Mouse (Mus musculus): ENCODE data around the gene Terb2.
"Not testable (repeated sequence)": the region's sequence is repeated elsewhere in the genome, so short reads cannot be mapped to it uniquely, and the experiment has no call there.

The Terb2 gene

DNA sequence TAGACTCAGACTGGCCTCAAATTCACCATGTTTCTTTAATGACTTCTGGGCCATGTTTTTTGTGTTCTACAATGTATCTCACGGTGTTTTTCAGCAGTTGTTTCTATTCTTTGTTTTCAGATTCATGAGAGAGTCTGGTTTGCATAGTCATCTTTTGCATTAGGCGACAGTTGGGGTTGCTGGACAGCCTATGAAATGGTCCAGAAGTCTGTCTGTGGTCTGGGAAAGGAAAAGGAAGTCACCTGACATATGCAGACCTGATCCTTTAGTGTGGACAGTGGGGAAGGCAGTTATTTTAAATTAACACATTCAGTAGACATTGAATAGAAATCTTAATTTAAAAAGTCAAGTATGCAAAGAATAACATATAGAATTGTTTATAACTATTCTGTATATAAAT lies 23.5 kb upstream of the Terb2 start:
- no peak for DNase-seq

DNA sequence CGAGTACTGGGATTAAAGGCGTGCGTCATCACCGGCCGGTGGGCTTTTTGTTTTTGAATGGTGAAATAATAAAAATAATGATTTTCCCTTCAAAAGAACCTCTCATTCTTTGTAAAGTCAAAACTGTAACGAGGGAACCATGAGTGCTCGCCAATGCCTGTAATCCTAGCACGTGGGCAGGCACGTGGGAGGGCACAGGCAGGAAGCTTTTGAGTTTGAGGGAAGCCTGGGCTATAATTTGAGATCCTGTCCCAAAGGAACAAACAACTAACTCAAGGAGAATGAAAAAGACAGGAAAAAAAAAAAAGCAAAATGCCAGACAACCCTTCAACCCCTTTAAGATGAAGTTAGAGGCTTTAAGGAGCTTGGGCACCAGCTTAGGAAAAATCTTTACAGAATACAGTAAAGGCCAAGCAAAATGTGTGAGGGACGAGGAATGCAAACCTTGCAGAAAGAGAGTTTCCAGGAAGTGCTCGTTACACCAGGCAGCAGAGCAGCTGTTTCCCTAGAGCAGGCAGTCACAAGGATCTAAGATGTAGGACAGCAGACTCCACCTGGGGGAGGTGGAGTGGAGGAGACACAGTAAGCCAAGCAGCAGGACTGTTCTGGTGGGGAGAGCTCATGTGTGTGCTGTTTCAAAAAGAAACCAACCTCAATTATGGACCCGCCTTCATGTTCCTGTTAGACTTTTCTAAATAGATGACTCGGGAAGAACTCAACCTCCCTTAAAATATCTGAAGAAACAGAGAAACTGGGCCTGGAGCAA lies 22.5 kb upstream of the Terb2 start:
- DNase-seq: no peak

DNA sequence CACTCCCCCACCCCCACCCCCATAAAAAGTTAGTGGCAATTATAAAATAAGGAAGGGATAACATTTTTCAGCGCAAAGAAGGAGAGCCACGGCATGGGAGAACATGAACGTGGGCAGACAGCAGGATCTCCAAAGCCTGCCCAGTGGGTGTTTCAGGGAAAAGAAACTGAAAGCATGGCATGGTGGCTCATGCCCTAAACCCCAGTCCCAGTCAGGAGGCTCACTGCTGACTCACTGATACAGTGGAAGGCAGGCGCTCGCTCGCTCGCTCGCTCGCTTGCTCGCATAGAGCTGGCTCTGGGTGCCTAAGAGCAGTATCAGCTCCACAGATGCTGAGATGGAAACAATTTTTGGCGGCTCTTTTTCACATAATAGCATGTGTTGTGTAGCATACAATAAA lies 21.8 kb upstream of the Terb2 start:
- DNase-seq: no peak

- DNase-seq: no peak
Measured at GRCm38 (mm10) chr2:122171292-122171691, 14.8 kb upstream of the Terb2 start.

DNA sequence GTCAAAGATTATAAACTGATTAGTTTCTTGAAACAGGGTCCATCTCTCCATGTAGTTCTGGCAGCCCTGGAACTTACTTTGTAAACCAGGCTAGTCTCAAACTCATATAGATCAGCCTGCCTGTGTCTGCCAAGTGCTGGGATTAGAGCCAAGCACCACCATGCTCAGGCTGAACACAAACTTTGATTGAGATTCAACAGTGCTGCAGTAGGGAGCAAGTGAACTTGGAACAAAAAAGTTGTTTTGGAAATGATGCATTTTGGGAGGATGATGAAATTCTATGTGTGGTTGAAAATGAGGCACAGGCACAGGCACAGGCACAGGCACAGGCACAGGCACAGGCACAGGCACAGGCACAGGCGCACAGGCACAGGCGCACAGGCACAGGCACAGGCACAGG lies 13.9 kb upstream of the Terb2 start:
- DNase-seq: no peak

DNA sequence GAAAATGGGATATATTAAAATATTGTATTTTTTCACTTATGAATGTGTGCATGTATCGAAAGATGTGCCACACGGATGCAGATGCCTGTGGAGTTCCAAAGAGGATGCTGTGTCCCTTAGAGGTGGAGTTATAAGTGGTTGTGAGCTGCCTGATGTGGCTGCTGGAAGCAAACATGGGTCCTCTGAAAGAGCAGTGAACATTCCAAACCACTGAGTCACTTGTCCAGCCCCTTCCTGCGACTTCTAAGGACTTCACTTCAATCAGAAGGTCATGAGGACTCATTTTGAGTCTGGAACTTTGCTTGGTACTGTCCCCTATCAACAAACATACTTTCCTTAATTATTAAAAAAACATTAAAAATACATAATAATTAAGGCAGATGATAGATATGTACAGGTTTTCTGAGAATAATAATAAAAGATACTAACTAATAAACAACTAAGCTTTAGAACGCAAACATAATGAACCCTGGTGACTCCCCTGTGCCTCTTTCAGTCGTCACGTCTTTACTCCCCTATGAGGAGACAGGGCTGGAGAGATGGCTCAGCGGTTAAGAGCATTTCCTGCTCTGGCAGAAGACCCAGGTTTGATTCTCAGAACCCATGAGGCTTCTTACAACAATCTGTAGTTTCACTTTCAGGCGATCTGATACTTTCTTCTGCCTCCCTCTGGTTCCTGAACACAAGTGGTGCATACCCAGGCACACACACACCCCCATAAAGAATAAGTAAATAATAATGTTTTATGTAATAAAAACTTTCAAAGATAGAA lies 5.8 kb upstream of the Terb2 start:
- no peak for DNase-seq

- DNase-seq: no peak
Measured at GRCm38 (mm10) chr2:122185086-122185485, 986 bp upstream of the Terb2 start.

GRCm38 (mm10) chr2:122186751-122187150 lies 679 bp downstream of the Terb2 start:
- no peak for DNase-seq

GRCm38 (mm10) chr2:122191849-122192248 lies 5.8 kb downstream of the Terb2 start:
- DNase-seq: no peak

GRCm38 (mm10) chr2:122194509-122194929 lies 8.4 kb downstream of the Terb2 start:
- DNase-seq: no peak

GRCm38 (mm10) chr2:122201501-122201900 lies 15.4 kb downstream of the Terb2 start:
- no peak for DNase-seq

- DNase-seq: no peak
Measured at GRCm38 (mm10) chr2:122206440-122207107, 20.5 kb downstream of the Terb2 start.

- DNase-seq: no peak
Measured at GRCm38 (mm10) chr2:122210534-122211228, 24.6 kb downstream of the Terb2 start.

GRCm38 (mm10) chr2:122217075-122217474 lies 31.0 kb downstream of the Terb2 start:
- not testable (repeated sequence) for DNase-seq

DNA sequence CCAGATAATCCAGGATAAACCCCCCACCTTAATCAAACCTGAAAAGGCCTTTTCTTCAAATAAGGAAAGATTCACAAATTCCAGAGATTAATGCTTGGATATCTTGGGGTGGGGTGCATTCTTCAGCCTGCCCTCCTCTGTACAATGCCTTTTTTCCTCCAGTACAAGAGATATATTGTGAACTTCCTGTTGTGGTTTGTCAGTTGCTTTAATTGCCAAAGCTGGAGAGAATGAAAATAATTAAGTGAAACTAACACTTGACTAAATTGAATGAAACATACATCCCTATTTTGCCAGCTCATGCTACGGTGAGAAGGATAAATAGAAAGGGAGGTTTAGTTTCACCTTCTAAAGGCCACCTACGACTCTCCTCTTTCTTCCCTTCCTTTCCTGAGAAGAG lies 32.2 kb downstream of the Terb2 start:
- no peak for DNase-seq

DNA sequence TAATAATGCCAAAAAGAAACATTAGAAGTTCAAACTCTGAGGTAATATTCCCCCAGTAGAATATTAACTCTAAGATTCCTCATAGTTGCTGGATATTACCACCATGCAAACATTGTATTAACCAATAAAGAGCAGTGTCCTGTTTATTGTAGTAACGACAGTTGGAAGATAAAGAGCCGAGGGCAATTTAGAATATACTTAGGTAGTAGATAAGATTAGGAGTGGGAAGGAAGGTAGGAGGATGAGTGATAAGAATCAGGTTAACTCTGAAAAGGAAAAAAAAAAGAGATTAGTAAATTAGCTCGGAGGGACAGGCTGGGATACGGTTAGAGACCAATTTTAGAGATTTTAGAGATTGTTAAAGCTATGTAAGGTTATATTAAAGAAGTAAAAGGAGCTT lies 35.3 kb downstream of the Terb2 start:
- DNase-seq: no peak

DNA sequence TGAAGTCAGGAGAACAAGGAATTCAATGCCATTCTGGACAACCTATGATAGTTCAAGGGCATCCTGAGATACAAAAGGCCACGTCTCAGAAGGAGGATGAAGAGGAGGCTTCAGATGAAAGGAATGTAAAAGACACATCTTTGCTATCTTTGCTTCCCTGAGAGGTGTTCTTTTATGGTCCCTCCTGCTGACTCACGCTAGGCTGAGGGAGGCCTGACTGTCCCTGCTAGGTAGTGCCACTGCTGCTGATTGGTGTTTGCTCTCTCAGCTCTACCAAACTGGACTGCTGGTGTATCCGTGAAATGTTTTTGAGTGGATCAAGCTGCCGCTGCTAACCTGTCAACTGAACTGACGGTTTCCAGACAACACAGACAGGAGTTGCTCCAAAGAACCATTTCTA lies 35.7 kb downstream of the Terb2 start:
- no peak for DNase-seq

DNA sequence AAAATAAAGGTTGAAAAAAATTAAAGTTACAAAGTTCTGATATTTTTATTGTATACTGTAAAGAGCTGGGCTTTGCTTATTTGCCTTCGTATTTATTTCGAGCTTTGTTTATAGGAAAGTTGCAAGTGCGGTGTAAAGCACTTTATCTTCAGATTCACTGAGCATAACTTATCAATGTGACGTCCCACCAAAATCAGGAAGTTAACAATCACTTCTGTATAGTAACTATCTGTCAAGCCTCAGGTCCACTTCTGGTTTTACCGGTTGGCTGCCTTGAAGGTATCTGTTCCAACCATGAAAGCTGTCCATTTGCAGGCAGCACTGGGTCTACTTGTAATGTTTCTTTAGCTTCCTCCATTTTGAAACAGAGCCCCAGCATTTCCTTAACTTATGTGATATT lies 36.2 kb downstream of the Terb2 start:
- DNase-seq: no peak

- no peak for DNase-seq
Measured at GRCm38 (mm10) chr2:122223654-122224053, 37.6 kb downstream of the Terb2 start.

DNA sequence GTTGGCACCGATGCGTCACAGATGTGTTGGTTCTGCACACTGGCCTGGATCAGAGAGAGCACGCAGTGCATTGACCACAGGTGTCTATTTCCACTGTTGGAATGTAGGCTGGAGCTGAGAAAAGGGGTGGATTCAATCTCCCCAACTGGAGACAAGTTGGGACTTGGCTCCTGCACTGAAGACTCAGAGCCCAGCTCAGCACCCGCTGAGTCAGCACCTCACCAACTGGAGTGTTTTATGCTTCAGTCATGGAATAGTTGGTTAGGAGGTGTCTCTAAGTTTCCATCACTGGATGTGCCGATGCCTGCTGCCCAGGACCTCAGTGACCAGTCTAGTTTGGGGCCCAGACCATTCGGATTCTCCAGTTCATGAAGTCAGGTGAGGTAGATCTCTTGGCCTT lies 44.3 kb downstream of the Terb2 start:
- DNase-seq: no peak

DNA sequence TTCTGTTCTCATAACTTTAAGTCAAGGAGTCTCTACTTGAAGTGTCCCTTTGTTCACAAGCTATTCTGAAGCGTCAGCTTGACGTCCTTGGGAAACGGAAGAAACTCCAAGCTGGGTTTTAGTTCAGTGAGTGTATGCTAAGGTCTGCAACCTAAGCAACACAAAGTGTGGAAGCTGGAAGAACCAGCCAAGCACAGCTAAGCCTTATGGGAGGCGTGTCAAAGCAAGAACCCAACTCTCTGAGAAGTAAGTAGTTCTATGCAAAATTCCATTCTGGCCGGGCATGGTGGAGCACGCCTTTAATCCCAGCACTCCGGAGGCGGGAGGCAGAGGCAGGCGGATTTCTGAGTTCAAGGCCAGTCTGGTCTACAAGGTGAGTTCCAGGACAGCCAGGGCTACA lies 45.5 kb downstream of the Terb2 start:
- no peak for DNase-seq

- DNase-seq: no peak
Measured at GRCm38 (mm10) chr2:122233341-122233740, 47.3 kb downstream of the Terb2 start.

All from kidney, postnatal 10 days (tissue).